In the genomic region with DNA sequence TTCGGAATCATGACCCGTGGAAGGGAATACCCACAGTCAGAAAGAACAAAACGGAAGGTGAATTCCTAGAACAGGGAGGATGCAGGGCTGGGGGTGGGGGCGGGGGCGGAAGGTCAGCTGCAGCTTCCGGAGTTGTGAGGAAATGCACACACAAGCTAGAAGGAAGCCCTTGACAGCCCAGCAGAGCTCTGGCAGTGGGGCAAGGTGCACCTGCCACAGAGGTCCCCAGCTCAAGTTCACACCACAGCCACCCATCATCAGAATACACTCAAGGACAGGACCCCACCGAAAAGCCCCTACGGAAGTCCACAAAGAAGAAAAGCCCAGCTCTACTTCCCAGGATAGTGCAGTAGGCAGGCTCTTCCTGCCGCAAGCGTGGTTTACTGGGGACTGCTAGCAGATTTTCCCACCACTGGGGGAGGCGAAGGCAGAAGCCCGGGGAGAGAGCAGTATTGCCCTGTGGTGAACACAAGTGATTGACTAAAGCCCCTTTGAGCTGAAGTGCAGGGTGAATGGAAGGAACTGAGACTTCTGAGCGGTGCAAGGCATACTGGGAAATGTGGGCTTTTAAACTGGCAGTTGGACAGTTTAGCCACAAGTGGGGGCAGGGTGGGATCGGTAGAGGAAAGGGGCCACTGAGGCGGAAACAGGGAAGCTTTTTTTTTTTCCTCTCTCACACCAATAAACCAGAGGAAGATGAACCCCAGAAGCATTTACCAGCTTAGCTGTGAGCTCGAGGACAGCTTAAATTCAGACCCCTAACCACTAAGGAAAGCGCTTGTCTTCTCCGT, we compare ENCODE assay signal across 8 mouse cellular contexts. TPM values are rescaled to one million over a fixed set of nuclear protein-coding genes. Genes with fewer than 3 reads are reported as not detected.
DNase-seq lines count a peak whose midpoint lies in the region; ATAC-seq and TF ChIP-seq lines count a peak whose summit lies in the region.

No protein-coding gene starts in this region.

- H3K27ac ChIP-seq in testis, adult 2 months (ENCODE audit: control insufficient read depth, insufficient read depth, low read depth, low read length) = peak overlapping the region; percentile 93
- no peak overlapping the region for H3K27ac ChIP-seq in forebrain, embryonic 14.5 days (ENCODE audit: low read depth, low read length)
- H3K27ac ChIP-seq in limb, embryonic 12.5 days = peak overlapping the region; percentile 45; the same call in 1 of the 2 replicates
- no peak overlapping the region for H3K27ac ChIP-seq in midbrain, embryonic 14.5 days (replicated peaks; ENCODE audit: low read depth, low read length)

- peaks cover 16% of the 10 kb centered on the region for H3K4me1 ChIP-seq in testis, adult 2 months (ENCODE audit: control insufficient read depth, insufficient read depth, low read length)
- H3K4me1 ChIP-seq in forebrain, embryonic 14.5 days (ENCODE audit: control insufficient read depth, insufficient read depth, low read length) = no peaks in the 10 kb centered on the region; the same call in 1 of the 2 replicates
- peaks cover 5% of the 10 kb centered on the region for H3K4me1 ChIP-seq in limb, embryonic 12.5 days (replicated peaks)
- no peaks in the 10 kb centered on the region for H3K4me1 ChIP-seq in midbrain, embryonic 14.5 days (ENCODE audit: control insufficient read depth, insufficient read depth, low read length)

- H3K36me3 ChIP-seq in testis, adult 2 months (ENCODE audit: control insufficient read depth, insufficient read depth, low read length) = no peaks in the 10 kb centered on the region
- H3K36me3 ChIP-seq in forebrain, embryonic 14.5 days (ENCODE audit: control insufficient read depth, insufficient read depth, low read length) = no peaks in the 10 kb centered on the region
- H3K36me3 ChIP-seq in limb, embryonic 12.5 days = no peaks in the 10 kb centered on the region
- no peaks in the 10 kb centered on the region for H3K36me3 ChIP-seq in midbrain, embryonic 14.5 days (ENCODE audit: control insufficient read depth, insufficient read depth, low read length)

- TF ChIP-seq CTCF in testis, adult 2 months (IDR thresholded peaks at IDR 0.05; ENCODE audit: control insufficient read depth, insufficient read depth, insufficient replicate concordance, low read depth, low read length) = no peak

- H3K4me3 ChIP-seq in testis, adult 2 months (ENCODE audit: control insufficient read depth, low read depth, low read length) = peak overlapping the region; percentile 81
- H3K4me3 ChIP-seq in forebrain, embryonic 14.5 days (ENCODE audit: low read depth, low read length) = no peak overlapping the region
- no peak overlapping the region for H3K4me3 ChIP-seq in limb, embryonic 12.5 days (replicated peaks)
- no peak overlapping the region for H3K4me3 ChIP-seq in midbrain, embryonic 14.5 days (replicated peaks; ENCODE audit: low read depth, low read length)

- no peak for DNase-seq in testis, postnatal 10 days (ENCODE audit: low spot score)
- DNase-seq in forebrain, embryonic 14.5 days (ENCODE audit: low spot score) = no peak
- peak; percentile 8 for DNase-seq in midbrain, embryonic 14.5 days
- DNase-seq in thymus, postnatal 4 days = peak; percentile 76
- no peak for DNase-seq in frontal cortex, postnatal 14 days (ENCODE audit: low spot score in 2 of 2)
- DNase-seq in Muller cell, postnatal 12 days (ENCODE audit: inconsistent ontology term) = no peak

- TF ChIP-seq POLR2A in testis, adult 2 months (IDR thresholded peaks at IDR 0.05; ENCODE audit: control insufficient read depth, low read depth, low read length) = peak; percentile 45; the same call in 1 of the 2 replicates

- no peaks in the 10 kb centered on the region for H3K27me3 ChIP-seq in testis, adult 2 months (ENCODE audit: control insufficient read depth, insufficient read depth, low read length)
- H3K27me3 ChIP-seq in forebrain, embryonic 14.5 days (replicated peaks; ENCODE audit: control insufficient read depth, insufficient read depth, low read length) = no peaks in the 10 kb centered on the region
- no peaks in the 10 kb centered on the region for H3K27me3 ChIP-seq in limb, embryonic 12.5 days
- H3K27me3 ChIP-seq in midbrain, embryonic 14.5 days (ENCODE audit: control insufficient read depth, insufficient read depth, low read length) = no peaks in the 10 kb centered on the region

- 0 out of 2 replicates have a peak overlapping the region, but pooled peaks have one; percentile 9 for H3K4me2 ChIP-seq in forebrain, embryonic 14.5 days (ENCODE audit: low read length)
- peak overlapping the region; percentile 6; the same call in 1 of the 2 replicates for H3K4me2 ChIP-seq in limb, embryonic 12.5 days
- H3K4me2 ChIP-seq in midbrain, embryonic 14.5 days (ENCODE audit: low read length) = no peak overlapping the region

- no peak for ATAC-seq in forebrain, embryonic 14.5 days
- ATAC-seq in limb, embryonic 12.5 days (ENCODE audit: insufficient number of reproducible peaks, insufficient read depth, low FRiP score, low TSS enrichment, low read depth) = no peak
- ATAC-seq in midbrain, embryonic 14.5 days (ENCODE audit: low FRiP score, low TSS enrichment) = no peak

- no peak overlapping the region for H3K9ac ChIP-seq in forebrain, embryonic 14.5 days (ENCODE audit: low read length)
- 0 out of 2 replicates have a peak overlapping the region, but pooled peaks have one; percentile 37 for H3K9ac ChIP-seq in limb, embryonic 12.5 days (replicated peaks)
- no peak overlapping the region; the same call in 1 of the 2 replicates for H3K9ac ChIP-seq in midbrain, embryonic 14.5 days (replicated peaks; ENCODE audit: low read length)

- 52% methylated on average over 18 of the region's 18 CpGs for WGBS in forebrain, embryonic 14.5 days
- 59% methylated on average over 18 of the region's 18 CpGs for WGBS in limb, embryonic 12.5 days
- WGBS in midbrain, embryonic 14.5 days = 53% methylated on average over 18 of the region's 18 CpGs

- H3K9me3 ChIP-seq in forebrain, embryonic 14.5 days (replicated peaks; ENCODE audit: control insufficient read depth, low read length) = no peaks in the 10 kb centered on the region
- H3K9me3 ChIP-seq in limb, embryonic 12.5 days = no peaks in the 10 kb centered on the region
- H3K9me3 ChIP-seq in midbrain, embryonic 14.5 days (ENCODE audit: control insufficient read depth, low read length) = no peaks in the 10 kb centered on the region

RNA-seq across cellular contexts. Expression of a gene that starts 2.5 kb away (rescaled TPM):
- polyA plus RNA-seq in testis, adult 2 months (2012; rRNA removed) = 1.6 and 1.9 TPM in 2 replicates
- not detected in 2 replicates for polyA plus RNA-seq in forebrain, embryonic 14.5 days (2014; fragmentation: Nextera tagmentation; extraction: Ambion mirVana)
- polyA plus RNA-seq in limb, embryonic 12.5 days (2016; fragmentation: Nextera tagmentation; extraction: Ambion mirVana) = not detected in 2 replicates
- not detected in 2 replicates for polyA plus RNA-seq in midbrain, embryonic 14.5 days (2014; fragmentation: Nextera tagmentation; extraction: Ambion mirVana)

RNA-seq across cellular contexts. Expression of a gene that starts 11.7 kb away (rescaled TPM):
- polyA plus RNA-seq in testis, adult 2 months (2012; rRNA removed) = 4.1 and 4.5 TPM in 2 replicates
- 7.9 and 10.6 TPM in 2 replicates for polyA plus RNA-seq in forebrain, embryonic 14.5 days (2014; fragmentation: Nextera tagmentation; extraction: Ambion mirVana)
- 9.4 and 9.9 TPM in 2 replicates for polyA plus RNA-seq in limb, embryonic 12.5 days (2016; fragmentation: Nextera tagmentation; extraction: Ambion mirVana)
- 3.4 and 8.7 TPM in 2 replicates for polyA plus RNA-seq in midbrain, embryonic 14.5 days (2014; fragmentation: Nextera tagmentation; extraction: Ambion mirVana)

Comparison
In these comparisons a context has a peak if more than half of its experiments do, and no peak if none do; other contexts are left out.
1. H3K27ac ChIP-seq: peak in testis, adult 2 months (single experiment) and limb, embryonic 12.5 days (single experiment); none in forebrain, embryonic 14.5 days (single experiment) and midbrain, embryonic 14.5 days (single experiment).
2. DNase-seq: peak in midbrain, embryonic 14.5 days (single experiment) and thymus, postnatal 4 days (single experiment); none in testis, postnatal 10 days (single experiment), forebrain, embryonic 14.5 days (single experiment), frontal cortex, postnatal 14 days (0 of 2) and Muller cell, postnatal 12 days (single experiment).